Mouse (Mus musculus) olfactory bulb, adult 2 months (tissue): ENCODE measurements at regions not wholly inside any gene's neighbourhood (a gene's known extent, or its start where the extent isn't known, plus 50 kb on each side); places are given as distances from the start of the nearest gene placed in this dataset.

Experiments used
- H3K27ac ChIP-seq: fragments of 200-500 bp; 2 replicates; pipeline ENCODE4 v1.5.1; 2012; ENCODE audit warnings: low read depth, low read length; ENCODE audit not compliant: insufficient read depth
- H3K4me1 ChIP-seq: fragments of 200-500 bp; 2 replicates; pipeline ENCODE4 v1.6.1; 2012; ENCODE audit warnings: low read length; ENCODE audit not compliant: control insufficient read depth, insufficient read depth
- H3K4me3 ChIP-seq: fragments of 200-500 bp; 2 replicates; pipeline ENCODE4 v1.5.1; 2012; ENCODE audit warnings: mild to moderate bottlenecking, low read depth, low read length, moderate library complexity; ENCODE audit not compliant: insufficient read depth
- CTCF ChIP-seq: fragments of 200-500 bp; IDR thresholded peaks from 2 replicates; pipeline ENCODE4 v1.5.1; 2012; ENCODE audit warnings: low read depth, mild to moderate bottlenecking, low read length, moderate library complexity; ENCODE audit not compliant: insufficient read depth
- POLR2A ChIP-seq: fragments of 200-500 bp; IDR thresholded peaks from 2 replicates; pipeline ENCODE4 v1.6.1; 2012; ENCODE audit warnings: mild to moderate bottlenecking, low read depth, low read length, moderate library complexity; ENCODE audit not compliant: insufficient read depth
- WGBS: fragments of 180-500 bp; shearing (Covaris S2); methylation state at CpG from one replicate; pipeline ENCODE4 v1.1.7; 2018; 5-methylcytosine and 5-hydroxymethylcytosine counted together

DNA sequence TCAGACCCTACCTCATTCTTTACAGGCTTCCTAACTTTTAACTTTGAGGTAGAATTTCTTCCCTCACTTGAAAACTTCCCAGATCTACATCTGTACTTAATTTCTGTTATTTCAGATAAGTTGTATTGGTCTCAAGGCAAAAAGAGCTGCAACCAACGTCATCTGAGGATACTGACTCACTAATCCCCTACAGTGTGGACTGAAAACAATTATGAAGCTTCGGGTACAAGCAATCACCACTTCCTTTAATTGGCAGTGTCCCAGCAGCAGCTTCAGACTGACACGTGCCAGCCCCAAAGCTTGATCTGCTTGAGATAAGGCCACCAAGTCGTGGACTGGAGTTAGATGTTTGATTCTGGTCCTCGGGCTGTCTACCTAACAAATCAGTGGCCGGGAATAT lies 247.3 kb upstream of the Zc3h12c start:
- Histone ChIP-seq H3K4me3 (no peak overlapping the region), H3K27ac (no peak overlapping the region), H3K4me1 (no peaks in the 10 kb centered on the region)
- TF ChIP-seq POLR2A = no peak
- no peak for TF ChIP-seq CTCF
- WGBS = 60% methylated on average over 6 of the region's 6 CpGs

DNA sequence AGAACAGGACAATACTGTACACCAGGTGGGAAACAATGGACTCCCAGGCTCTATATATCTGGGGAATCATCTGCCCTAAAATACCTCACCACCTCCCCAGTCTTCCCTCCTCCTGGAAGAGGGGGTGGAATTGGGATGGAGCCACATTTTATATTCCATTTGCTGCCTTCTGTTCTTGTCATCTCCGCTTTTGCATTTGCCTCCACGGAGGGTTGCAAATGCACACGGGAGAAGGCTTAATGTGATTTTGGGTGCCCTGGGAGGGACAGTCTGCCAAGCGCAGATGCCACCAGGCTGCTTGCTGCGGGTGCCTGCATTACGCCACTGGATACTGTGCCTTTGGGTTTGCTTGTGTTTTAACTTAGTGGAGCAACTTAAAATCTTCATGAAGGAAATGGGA lies 239.5 kb upstream of the Zc3h12c start:
- Histone ChIP-seq H3K4me3 (no peak overlapping the region), H3K4me1 (no peaks in the 10 kb centered on the region), H3K27ac (no peak overlapping the region)
- TF ChIP-seq CTCF (no peak), POLR2A (no peak)
- WGBS = 86% methylated on average over 6 of the region's 6 CpGs

DNA sequence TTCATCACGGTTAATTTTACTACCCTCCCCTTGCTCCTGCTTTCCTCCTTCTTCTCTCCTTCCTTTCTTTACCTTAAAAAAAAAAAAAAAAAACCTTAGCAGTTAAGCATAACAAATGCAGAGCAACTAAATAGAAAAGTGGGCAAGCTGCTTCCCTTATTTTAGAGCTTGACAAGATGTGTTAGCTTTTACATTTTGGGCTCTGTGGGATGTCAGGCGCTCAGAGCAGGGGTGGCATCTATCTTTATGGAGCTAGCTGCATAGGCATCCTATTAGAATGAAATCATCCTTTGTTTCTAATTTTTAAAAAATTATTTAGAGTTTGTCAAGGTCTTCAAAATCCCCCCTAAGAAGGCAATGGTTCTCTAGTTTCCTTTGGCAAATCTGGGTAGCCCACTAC lies 234.1 kb upstream of the Zc3h12c start:
- H3K4me1 ChIP-seq = no peaks in the 10 kb centered on the region
- no peak overlapping the region for H3K4me3 ChIP-seq
- TF ChIP-seq POLR2A = no peak
- TF ChIP-seq CTCF = no peak
- H3K27ac ChIP-seq = no peak overlapping the region
- WGBS = 82% methylated on average over 2 of the region's 2 CpGs

DNA sequence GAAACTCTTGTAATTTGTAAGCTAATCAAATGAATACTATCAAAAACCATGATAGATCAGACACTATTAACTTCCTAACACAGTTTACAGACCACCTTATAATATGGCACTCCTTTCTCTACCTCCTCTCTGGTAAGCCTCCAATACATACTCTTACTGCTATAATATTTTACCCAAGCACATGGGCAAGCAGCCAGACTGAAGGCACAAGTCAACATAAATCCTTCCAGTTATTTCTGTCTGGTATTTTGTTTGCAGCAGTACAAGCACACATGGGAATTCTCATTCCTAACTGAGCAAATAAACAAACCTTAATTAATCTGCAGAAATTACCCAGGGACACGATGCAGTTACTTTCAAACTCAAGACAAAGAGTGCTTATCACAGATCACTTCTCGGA lies 210.7 kb upstream of the Zc3h12c start:
- Histone ChIP-seq H3K4me1 (no peaks in the 10 kb centered on the region), H3K27ac (no peak overlapping the region), H3K4me3 (no peak overlapping the region)
- TF ChIP-seq POLR2A (no peak), CTCF (no peak)
- WGBS = 70% methylated on average over 2 of the region's 2 CpGs

DNA sequence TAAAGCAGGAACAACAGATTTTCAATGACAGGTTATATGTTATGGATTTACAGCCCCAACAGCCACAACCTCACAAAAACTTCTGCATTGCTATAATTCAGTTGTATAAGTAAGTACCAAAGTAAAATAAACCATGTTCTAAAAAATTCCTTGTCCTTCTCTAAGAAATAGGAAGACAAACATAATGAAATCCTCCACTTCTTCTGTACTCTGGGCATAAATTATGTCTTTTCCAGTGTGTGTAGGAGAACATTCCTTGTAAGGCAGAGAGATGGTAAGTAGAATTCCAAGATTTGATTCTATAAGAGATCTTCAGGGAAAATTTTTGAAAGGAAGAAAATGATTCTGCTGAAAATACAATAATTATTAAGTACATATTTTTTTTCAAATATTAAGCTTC lies 209.4 kb upstream of the Zc3h12c start:
- H3K27ac ChIP-seq = no peak overlapping the region
- H3K4me3 ChIP-seq = no peak overlapping the region
- no peaks in the 10 kb centered on the region for H3K4me1 ChIP-seq
- TF ChIP-seq POLR2A (no peak), CTCF (no peak)

DNA sequence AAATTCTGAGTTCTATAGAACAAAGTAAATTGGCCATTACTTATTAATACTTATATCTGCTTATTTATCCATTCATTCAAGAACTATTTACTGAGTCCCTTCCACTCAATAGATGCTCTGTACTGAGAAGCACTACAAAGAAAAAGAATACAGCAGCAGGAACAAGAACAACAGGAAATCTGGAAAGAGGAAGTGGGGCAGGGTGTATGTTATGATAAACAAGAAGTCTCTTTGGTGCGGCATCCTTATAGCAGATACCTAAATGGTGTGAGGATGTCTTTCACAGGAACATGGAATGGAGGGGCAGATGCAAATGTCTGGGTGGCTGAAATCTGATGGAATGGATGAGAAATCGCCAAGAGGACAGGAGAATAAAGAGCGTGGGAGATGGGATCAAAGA lies 208.5 kb upstream of the Zc3h12c start:
- Histone ChIP-seq H3K4me3 (no peak overlapping the region), H3K27ac (no peak overlapping the region), H3K4me1 (no peaks in the 10 kb centered on the region)
- TF ChIP-seq POLR2A = no peak
- TF ChIP-seq CTCF = no peak
- 96% methylated on average over 3 of the region's 3 CpGs for WGBS

DNA sequence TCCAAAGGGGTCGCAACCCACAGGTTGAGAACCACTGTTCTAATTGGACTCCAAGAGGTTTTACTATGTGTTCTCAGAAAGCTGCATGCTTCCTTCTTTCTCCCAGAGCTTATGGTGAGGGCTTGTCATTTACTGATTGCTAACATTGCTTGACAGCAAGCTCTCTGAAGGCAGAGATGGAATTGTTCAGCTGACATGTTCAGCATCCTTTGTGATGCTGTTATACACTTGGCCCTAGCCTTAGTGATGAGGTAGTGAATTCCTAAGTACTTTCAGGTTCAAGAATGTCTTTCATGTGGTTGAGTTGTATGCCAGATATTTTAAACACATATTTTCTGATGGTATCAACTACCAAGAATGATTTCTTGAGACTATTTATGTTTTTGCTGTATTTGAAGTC lies 202.9 kb upstream of the Zc3h12c start:
- WGBS = 98% methylated on average over 1 of the region's 1 CpGs
- H3K4me3 ChIP-seq = no peak overlapping the region
- peaks cover 4% of the 10 kb centered on the region for H3K4me1 ChIP-seq
- no peak for TF ChIP-seq POLR2A
- no peak for TF ChIP-seq CTCF
- H3K27ac ChIP-seq = no peak overlapping the region

DNA sequence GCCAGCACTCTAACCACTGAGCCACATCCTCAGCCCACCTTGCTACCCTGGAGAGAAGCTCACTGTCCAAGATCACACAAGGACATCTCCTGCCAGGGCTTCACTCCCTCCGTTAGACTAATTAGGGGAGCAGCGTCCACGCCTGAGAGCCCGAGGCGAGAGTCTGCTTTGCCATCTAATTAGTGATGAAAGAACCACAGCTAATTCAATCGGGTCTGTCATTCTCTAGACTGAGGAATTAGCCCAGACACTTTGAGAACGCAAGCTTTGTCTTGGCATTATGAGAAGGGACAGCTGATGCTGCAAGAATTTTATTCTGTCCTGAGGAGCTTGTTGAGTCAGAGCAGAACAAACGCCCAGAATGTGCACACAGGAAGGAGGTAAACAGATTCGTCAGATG lies 200.5 kb upstream of the Zc3h12c start:
- TF ChIP-seq CTCF (no peak), POLR2A (no peak)
- H3K27ac ChIP-seq = no peak overlapping the region
- no peak overlapping the region for H3K4me3 ChIP-seq
- WGBS = 33% methylated on average over 9 of the region's 9 CpGs
- H3K4me1 ChIP-seq = peaks cover 4% of the 10 kb centered on the region

DNA sequence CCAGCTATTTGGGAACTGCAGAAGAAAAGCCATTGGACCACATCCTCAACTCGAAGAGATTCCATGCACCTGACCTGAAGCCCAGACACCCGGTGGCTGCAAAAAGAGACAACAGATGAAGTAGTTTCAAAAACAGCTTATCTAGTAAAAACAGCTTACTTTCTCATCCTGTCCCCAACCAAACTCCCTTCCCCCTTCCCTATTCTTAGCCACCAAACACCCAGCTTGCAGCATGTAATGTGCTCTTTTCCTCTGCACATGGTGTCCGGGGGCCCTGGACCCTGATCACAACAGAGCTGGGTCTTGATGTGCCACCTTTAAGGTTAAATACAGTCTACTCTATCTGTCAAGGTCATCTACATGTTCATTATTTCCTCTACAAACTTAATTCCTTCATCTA lies 199.7 kb upstream of the Zc3h12c start:
- Histone ChIP-seq H3K4me3 (no peak overlapping the region), H3K4me1 (peaks cover 4% of the 10 kb centered on the region), H3K27ac (no peak overlapping the region)
- TF ChIP-seq CTCF (no peak), POLR2A (no peak)
- WGBS = 88% methylated on average over 3 of the region's 3 CpGs

DNA sequence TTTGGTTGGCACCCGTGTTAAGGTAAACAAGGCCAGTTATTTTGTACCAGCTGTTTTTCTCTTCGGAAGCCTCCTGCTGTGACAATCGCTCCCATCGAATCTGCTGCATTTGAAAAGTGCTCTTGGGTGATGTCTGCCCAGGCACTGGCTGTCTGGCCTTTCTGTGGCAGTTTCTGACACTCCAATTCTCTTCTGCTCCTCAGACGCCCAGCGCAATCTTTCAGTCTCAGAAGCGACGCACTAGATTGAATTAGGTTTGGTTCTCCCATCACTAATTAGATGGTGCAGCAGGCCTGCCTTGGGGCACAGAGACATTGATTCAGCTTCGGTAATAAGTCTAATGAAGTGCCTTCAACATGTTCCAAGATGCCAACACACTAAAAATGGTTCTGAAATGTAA lies 197.7 kb upstream of the Zc3h12c start:
- 38% methylated on average over 9 of the region's 9 CpGs for WGBS
- Histone ChIP-seq H3K27ac (no peak overlapping the region), H3K4me3 (no peak overlapping the region), H3K4me1 (peaks cover 4% of the 10 kb centered on the region)
- TF ChIP-seq CTCF (no peak), POLR2A (no peak)

DNA sequence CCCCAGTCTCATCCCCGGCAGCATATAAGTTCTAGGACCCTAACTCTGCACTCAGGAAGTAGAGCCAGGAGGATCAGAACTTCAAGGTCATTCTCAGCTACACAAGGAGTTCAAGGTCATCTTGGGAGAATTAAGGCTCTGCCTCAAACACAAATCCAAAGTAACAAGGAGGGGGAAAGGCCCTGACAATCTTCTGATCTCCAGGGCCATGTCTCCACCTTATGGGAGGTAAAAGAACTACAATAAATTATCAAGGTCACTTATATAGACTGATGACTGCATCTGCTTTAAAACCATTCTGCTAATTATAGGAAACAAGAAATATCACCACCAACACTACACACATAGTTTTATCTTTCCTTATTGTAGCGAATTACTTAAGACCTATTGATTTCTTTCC lies 193.2 kb upstream of the Zc3h12c start:
- WGBS = 91% methylated on average over 2 of the region's 2 CpGs
- TF ChIP-seq POLR2A = no peak
- no peak for TF ChIP-seq CTCF

More for the DNA sequence above, 193.2 kb upstream of the Zc3h12c start:
- Histone ChIP-seq H3K4me1 (no peaks in the 10 kb centered on the region), H3K4me3 (no peak overlapping the region), H3K27ac (no peak overlapping the region)
